Mouse (Mus musculus) testis, adult 2 months (tissue): ENCODE measurements around the gene Ift43.

Experiments used
- CTCF ChIP-seq: fragments of 200-500 bp; IDR thresholded peaks from 2 replicates; pipeline ENCODE4 v1.5.1; 2012; ENCODE audit warnings: low read depth, mild to moderate bottlenecking, inconsistent platforms, low read length, moderate library complexity; ENCODE audit not compliant: control insufficient read depth, insufficient read depth, insufficient replicate concordance
- POLR2A ChIP-seq: fragments of 200-500 bp; IDR thresholded peaks from 2 replicates; pipeline ENCODE4 v1.6.1; 2012; ENCODE audit warnings: low read depth, mild to moderate bottlenecking, inconsistent platforms, low read length, moderate library complexity; ENCODE audit not compliant: control insufficient read depth

DNA sequence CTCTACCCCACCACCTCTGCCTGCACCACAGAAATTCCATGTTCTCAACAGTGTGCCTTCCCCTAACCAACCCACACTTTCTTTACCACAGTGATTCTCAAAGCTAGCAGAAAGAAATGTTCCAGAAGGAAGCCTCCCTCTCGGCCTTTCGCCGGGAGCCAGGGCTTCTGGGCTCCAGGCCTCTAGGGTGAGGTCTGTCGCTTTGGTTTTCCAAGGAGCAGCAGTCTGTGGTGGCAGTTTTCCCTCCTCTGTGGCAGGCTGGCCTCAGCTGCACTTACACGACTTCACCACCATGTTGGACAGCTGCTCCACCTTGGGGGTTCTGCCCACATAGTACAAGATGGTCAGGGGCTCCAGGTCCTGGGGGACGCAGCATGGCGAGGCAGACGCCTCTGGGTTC, 24.8 kb upstream of the Ift43 start:
- no peak for TF ChIP-seq POLR2A
- TF ChIP-seq CTCF: no peak
